Mouse (Mus musculus) spleen, postnatal 4 days (tissue): ENCODE data around the gene Chst1.

Source experiments
- DNase-seq, 2 experiments: peaks; one replicate each; pipeline ENCODE4 v3.0.0; 2022; ENCODE audit warnings: low spot score in 2 of 2

Chst1 gene

DNA sequence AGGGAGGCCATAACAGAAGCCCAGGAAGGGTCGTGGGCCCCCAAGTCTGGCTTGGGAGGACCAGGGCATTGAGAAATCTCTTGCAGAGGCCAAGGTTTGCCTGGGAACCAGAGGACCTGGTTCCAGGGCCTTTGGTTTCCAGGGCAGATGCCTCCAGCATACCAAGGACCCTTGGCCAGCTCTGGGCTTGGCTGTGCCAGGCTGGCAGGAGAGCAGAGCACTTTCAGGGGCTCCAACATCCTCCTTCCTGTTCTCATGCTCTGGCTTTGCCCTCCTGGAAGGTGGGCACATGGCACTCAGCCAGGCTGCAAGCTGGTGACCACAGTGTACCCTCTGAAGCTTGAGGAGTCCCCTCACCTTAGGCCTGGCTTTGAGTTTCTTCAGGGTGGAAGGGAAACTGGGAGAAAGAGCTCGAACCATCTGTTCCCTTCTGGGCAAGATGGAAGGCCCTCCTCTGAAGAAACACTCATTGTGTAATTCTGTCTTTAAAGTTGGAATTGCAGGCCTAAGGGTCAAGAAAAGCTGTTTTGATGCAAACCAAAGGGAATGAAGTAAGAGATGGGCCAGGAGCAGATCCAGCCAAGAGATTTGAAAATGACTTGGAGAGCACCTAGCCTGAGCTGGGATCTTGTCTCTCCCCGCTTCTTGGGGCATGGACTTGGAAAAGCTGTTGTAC lies 10.3 kb downstream of the Chst1 start:
- no peak for DNase-seq

DNA sequence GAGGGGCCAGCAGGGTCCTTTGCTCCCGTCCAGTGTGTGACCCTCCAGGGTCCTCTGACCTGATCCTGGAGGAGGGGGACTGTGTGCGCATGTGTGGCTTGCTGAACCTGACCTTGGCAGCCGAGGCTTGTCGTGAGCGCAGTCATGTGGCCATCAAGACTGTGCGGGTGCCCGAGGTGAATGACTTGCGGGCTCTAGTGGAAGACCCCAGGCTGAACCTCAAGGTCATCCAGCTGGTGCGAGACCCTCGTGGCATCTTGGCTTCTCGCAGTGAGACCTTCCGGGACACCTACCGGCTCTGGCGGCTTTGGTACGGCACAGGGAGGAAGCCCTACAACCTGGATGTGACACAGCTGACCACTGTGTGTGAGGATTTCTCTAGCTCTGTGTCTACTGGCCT lies 14.1 kb downstream of the Chst1 start:
- DNase-seq = no peak

DNA sequence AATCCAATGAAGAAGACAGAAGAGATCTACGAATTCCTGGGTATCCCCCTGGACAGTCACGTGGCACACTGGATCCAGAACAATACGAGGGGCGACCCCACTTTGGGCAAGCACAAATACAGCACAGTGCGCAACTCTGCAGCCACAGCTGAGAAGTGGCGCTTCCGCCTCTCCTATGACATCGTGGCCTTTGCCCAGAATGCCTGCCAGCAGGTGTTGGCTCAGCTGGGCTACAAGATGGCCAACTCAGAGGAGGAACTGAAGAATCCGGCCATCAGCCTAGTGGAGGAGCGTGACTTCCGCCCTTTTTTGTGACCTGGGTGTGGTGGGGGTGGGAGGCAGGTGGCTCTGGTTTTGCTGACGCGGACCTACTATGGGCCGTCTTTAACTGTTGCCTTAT lies 14.6 kb downstream of the Chst1 start:
- DNase-seq = no peak

DNA sequence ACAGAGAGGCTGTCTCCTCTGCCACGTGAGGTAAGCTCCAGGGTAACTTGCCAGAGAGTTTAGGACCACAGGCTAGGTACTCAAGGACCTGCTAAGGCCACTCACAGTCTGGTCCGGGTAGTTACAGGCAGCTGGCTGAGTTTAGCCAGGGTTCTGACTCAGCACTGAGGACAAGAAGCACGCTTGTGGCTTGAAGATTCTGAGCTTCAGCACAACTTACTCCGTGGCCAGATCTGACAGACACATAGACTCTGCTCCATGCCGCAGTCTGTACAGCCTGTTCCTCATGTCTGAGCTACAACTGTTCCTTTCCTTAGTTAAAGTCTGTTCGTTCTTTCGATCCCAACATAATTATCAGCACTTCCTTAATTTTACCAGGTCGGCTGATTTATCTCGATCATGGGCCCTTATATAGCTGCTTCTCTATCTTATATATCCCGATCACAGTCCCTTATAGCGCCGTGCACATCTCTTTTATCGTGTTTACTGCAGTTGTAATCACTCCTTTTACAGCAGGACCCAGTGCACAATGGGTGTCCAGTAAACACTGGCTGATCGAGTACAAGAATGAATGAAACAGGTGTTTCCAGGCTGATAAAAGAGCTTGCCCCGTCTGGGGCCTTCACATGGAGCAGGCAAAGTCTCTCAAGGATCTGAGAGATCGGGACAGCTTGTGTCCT lies 17.7 kb downstream of the Chst1 start:
- DNase-seq = no peak

DNA sequence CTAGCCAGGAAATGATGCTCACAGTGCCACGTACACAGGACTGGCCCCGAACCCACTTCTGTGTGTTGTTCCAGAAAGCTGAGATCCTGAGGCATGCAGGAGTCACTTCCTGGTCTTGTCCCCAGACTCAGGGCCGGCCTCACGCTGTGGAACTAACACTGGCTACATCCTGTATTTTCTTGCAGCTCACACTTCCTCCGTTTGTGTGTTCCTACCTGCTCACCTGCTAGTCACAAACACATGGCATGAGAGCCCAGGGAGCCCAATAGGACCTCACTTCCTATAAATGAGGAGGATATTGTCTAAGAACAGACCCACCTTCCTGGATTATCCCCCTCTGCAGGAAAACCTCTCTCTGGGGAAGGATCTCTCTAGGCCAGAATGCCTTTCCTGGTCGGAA lies 18.5 kb downstream of the Chst1 start:
- DNase-seq = no peak

DNA sequence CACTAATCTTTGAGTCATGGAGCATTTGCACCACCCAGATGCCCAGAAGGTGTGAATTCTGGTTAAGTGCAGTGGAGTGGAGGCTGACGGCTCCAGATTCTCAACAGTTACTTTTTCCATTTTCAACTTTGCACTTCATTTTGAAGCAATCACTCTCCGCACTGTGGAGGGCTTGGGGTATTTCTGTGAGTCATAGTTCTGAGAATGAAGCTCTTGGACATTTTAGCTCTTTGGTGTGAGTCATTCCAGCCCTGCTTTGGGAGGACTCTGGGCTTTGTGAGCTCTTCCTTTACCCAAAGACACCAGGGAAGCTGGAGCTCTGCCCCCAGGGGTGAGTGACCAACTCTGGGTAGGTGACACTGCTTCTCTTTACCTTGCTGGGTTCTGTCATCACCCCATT lies 28.1 kb downstream of the Chst1 start:
- DNase-seq = no peak

DNA sequence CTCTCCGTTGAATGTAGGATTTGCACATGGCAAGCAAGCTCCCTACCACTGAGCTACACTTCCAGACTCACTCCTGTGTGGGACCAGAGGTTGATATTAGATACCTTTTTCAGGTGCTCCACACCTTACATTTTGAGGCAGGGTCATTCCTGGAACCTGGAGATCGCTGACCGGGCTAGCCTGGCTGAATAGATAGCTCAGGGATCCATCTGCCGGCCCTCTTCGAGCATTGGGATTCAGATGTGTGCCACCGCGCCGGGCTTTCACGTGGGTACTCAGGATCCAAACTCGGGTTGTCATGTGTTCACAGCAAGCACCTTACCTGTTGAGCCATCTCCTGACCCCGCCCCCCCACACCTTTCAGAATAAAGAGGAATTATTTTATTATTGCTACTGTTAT lies 31.3 kb downstream of the Chst1 start:
- DNase-seq = peak in 1 of 2 experiments; percentile 57

DNA sequence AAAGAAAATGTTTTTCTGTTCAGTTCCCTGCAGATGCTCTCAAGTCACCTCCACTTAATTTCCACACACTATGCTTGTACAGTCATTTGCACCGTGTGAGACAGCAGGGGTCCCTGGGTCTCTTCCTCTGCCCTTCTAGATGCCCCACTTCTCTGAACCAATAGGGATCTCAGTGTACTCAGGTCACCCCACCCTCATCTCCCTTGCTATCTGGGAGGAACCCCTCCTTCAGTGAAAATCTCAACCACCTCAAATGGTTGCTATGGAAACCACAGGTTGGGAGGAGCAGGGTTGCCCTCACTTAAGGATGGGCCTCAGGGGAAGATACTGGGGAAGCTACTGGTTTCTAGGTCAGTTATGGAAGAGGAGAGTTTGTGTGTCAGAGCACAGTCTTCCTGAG lies 32.5 kb downstream of the Chst1 start:
- no peak for DNase-seq

DNA sequence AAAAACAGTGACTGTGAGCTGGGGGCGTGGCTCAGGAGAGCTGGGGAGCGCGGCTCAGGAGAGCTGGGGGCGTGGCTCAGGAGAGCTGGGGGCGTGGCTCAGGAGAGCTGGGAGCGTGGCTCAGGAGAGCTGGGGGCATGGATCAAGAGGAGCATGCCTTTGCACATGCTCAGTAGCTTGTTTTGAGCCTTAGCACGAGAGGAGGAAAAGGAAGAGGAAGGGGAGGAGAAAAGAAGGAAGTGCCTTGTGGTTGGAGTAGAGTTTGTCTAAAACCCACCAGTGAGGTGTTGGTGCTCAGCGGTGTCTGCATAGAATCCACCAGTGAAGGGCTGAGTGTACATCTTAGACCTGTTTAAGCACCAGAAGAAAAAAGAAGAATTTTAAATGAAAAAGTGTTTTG lies 41.0 kb downstream of the Chst1 start:
- DNase-seq = peak in 1 of 2 experiments; percentile 57

DNA sequence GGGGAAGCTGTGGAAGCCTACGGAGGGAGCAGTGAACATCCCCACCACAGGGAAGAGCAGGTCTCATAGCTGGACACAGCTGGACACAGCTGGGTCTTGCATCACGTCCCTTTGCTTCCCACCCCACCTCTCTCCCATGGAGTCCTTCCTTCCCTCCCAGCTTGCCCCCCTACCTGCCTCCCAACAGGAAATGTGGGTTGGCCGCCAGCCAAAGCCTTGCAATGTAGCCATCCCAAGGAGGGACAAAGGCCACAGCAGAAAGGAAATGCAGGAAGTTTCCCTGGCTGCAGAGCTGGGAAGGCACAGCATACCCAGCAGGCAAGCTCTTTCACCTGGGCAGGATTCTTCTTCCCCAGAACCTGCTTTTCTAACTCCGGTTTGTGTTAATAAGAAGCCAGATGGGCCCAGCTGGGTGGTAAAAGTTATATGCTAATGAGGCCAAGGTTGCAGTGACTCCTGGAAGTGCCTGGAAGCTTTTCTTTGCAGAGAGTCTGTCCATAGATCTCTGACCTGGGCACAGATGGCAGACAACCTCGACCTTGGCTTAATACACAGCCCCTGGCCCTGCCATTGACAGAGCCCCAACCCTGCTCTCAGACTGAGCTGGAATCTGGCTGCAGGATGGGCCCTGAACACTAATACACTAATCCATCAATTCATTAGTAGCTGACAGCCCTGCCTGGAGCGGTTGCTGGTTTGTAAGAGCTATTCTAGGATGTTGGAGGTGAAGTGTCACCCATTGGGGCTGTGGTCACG lies 46.0 kb downstream of the Chst1 start:
- peak in 1 of 2 experiments; percentile 21 for DNase-seq

DNA sequence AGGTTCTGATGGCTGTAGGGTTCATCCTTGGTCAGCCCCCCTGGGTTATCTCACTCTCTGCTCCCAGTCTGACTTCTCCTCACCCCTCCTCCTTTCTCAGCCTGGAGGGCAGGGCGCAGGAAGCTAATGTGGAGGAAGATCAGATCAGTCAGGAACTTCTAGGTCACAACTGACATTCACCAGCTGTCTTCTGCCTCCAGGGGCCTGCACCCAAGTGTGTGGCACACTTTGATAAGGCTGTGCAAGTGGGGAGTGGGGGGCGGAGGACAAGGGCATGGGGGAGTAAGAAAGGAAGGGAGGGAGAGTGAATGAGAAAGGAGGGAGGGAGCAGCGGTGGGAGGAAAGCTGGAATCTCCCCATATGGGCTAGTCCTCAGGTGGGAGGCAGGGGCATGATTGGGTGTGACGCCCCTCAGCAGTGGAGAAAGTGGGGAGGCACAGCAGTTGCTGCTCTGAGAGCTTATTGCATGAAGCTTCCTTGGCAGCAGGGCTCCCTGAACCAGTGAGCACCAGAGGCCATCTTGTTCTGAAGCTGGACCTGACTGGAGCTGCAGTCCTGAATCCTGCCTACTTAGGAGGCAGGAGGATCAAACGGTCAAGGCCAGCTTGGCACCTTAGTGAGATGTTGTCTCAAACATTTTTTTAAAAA lies 49.8 kb downstream of the Chst1 start:
- peak in 1 of 2 experiments; percentile 33 for DNase-seq

DNA sequence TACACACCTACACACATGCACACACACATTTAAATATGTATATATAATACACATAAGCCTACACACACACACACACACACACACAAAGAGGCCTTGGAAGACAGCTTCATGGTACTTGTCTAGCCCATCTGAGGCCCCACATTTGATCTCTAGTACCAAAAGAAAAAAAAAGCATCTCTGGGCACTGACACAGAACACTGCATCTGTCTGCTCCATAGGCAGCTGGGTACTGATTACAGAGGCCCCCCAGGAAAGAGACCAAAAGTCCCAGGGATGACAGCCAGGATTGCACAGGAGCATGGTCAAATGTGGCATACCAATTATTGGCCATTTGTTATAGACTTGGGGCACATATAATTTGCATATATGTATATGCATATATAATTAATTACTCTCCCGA lies 50.9 kb downstream of the Chst1 start:
- DNase-seq = no peak

DNA sequence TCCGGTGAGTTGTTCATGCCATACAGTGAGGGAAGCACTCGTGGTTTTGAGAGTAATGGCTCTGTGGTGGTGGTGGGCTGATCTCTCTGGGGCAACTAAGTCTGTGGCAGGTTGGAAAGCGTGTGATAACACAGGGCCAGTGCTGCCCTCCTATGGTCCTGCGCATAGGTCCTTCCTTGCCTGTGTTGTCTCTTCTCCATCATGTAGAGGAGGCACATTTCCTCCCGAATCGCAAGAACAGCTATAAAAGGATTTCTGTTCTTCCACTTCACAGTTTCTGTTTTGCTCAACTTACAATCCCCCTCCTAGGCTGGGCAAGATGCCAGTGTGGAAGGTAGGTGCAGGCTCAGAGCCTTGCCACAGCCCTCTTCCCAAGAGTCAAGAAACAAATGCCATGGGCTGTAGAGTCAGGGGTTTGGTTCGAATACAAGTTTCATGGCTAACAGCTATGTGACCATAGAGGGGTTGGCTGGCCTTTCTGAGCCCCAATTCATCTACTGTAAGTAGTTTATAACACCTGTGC lies 51.8 kb downstream of the Chst1 start:
- DNase-seq = no peak

DNA sequence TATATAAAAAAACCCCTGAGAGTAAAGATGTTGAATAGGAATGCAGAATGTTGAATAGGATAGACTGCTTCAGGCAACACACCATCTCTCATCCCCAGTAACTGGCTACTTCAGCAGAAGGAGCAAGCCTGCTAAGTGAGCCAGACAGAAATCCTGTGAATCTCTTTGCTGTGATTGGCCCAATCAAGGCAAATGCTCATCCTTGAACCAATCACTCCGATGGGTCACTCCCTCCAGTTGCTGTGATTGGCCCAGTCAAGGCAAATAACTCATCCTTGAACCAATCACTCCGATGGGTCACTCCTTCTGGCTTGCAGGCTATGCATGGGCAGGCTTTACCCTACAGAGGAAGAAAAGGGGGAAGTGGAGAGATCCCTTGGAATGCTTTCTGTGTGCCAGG lies 57.7 kb downstream of the Chst1 start:
- DNase-seq = no peak

DNA sequence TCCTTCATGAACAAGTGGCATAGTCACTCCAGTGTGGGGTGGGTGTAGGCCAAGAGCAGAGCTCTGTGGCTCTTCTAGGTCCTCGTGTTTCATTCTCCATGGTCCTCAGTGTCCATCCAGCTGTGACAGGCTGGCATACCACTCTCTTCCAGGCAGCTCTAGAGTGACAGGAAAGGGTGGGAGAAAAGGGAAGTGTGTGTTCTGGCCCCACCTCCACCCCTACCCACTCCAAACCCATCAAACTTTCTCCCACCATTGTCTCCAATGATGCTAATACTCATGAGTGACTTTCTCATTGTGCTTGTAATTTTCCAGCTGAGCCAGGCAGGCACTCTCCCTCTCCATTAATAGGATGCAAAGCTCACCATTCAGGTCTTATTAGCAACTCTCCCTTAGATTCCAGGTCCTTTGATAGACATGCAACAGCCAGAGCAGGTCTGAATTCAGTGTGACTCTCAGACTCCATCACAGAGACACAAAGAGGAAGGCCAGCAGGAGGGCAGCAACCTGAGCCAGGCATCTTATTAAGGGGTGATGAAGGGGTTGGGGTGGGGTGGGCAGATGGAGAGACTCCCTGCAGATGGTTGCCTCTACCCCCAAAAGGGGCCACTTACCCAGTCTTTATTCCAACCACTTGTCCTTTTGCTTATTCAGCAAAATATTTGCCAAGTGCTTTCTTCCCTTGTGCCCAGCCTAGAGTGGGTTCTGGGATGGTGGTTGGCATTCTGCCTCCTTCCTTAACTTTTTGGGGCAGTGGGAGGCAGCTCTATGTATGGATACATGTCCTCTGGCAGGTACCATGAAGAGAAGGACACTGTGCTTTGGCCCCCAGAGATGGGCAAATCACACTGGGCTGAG lies 59.0 kb downstream of the Chst1 start:
- DNase-seq = no peak

DNA sequence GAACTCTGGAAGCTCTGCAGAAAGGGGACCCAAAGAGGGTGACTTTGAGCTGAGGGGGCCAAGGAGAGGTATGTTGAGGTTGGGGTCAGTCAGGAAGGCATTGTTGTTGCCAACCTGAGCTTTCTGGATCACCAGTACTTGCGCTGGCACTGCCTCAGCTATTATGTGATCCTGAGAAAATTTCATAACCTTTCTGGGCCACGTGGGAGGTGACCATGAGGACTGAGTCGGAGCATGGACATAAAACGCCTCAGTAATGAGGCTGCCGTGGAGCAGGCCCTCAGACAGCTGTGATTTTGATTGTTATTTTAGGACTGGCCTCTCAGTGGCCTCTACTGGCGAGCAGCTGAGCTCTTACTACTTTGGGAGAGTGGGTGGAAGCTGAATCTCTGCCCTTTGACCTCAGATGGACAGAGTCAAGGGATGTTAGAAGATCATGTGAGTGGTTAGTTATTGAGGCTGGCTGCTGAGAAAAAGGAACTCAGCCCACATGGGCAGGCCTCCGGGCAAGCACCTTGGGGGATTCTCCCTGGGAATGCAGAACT lies 60.1 kb downstream of the Chst1 start:
- no peak for DNase-seq

DNA sequence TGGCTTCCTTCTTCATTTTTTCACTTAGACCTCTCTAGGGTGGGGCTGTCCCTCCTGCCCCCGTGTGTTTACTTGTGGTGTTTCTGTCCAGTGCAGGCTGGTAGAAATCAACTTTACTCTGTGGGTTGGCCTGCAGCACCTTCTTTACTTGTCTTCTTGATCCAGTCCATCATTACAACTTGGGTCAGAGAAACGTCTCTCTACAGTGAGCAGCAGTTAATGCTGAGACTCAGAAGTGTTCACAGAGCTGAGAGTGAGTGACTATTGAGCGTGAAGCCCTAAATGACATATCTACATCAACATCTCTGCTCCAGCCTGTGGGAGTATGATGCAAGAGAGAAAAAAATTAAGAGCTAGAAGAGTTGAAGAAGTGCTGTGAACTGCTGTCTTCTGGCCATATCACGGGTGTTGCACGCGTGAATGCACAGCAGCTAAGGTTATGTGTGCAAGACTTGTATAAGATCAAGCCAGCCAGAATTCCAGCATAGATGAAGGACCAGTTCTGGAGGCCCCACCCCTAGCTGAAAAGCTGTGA lies 63.1 kb downstream of the Chst1 start:
- no peak for DNase-seq
